Mouse (Mus musculus): ENCODE results near the gene Olfr1279. TPM values are rescaled to one million over a fixed set of nuclear protein-coding genes. Genes with fewer than 3 reads are reported as not detected.

The Olfr1279 gene
- not detected for polyA plus RNA-seq (2017; shearing (Covaris generic))

GRCm38 (mm10) chr2:111300374-111300773, at the start of gene Olfr1279:
Olfr1279 (plus strand) TSS chr2:111300635.

GRCm38 (mm10) chr2:111254216-111254615, 46.2 kb upstream of the Olfr1279 start, which contains the start of gene Olfr1276:
Olfr1276 (plus strand) TSS chr2:111254516.

DNA sequence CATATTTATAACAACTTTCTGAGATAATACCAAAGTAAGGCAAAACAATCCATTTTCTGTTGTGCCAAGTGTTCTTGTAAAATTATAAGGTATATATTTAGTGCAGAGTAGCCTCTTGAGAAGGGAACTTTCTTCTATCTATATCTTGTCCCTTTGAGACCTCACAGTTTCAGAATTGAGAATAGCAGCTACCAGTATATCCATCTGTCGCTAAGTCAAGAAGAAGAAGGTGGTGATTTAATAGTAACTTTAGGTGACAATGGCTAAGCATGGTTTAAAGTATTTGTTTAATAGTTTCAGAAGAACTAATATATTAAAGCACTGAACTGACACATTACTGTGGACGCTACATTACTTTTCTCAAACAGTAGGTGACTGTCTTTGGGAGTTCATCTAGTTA, 26.4 kb upstream of the Olfr1279 start, which contains the start of gene Olfr1277:
Gene Olfr1277, minus strand, starts transcription at position 101 of the 400 bp plus-strand sequence.

GRCm38 (mm10) chr2:111289836-111290235, 10.6 kb upstream of the Olfr1279 start, which contains the start of gene Olfr1278:
Olfr1278 (plus strand) TSS chr2:111290136.

GRCm38 (mm10) chr2:111313717-111314116, 13.3 kb downstream of the Olfr1279 start, which contains the start of gene Olfr1280:
Olfr1280 (plus strand) TSS chr2:111314017.

DNA sequence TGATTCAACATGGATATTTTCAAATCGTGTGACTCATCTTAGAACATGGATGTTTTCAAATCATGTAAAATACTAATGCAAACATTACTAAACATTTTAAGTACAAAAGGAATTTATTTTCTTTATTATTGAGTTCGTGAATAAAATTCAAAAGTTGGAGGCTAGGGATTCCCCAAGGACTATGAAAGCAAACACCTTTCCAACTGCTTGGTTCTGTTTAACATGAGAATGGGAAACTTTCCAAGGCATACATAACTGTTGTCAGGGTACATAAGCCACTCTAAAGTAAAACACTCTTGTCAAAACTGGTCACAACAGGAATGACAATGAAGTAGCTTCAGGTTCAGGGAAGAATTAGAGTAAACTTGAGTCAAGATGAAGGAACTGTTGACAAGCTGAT, 25.8 kb downstream of the Olfr1279 start, which contains the start of gene Olfr1281:
Gene Olfr1281, plus strand, starts transcription at position 301 of the 400 bp plus-strand sequence.

GRCm38 (mm10) chr2:111335976-111336375, 35.5 kb downstream of the Olfr1279 start, which contains the start of gene Olfr1282:
Olfr1282 (minus strand) TSS chr2:111336076.

Other genes with a start within 250 kb of the Olfr1279 start
- gene Gm13941, start 194.7 kb upstream of the Olfr1279 start, polyA plus RNA-seq (2017; shearing (Covaris generic)) = not detected
- not detected for gene Gm15130, start 147.7 kb upstream of the Olfr1279 start, polyA plus RNA-seq (2017; shearing (Covaris generic))
- not detected for gene 4930430A15Rik, start 71.0 kb upstream of the Olfr1279 start, polyA plus RNA-seq (2017; shearing (Covaris generic))
- gene Olfr1275, start 65.3 kb upstream of the Olfr1279 start, polyA plus RNA-seq (2017; shearing (Covaris generic)) = not detected
- gene Olfr1276, start 46.1 kb upstream of the Olfr1279 start, polyA plus RNA-seq (2017; shearing (Covaris generic)) = not detected
- gene Olfr1277, start 26.5 kb upstream of the Olfr1279 start, polyA plus RNA-seq (2017; shearing (Covaris generic)) = not detected
- gene Olfr1278, start 10.5 kb upstream of the Olfr1279 start, polyA plus RNA-seq (2017; shearing (Covaris generic)) = not detected
- gene Olfr1280, start 13.4 kb downstream of the Olfr1279 start, polyA plus RNA-seq (2017; shearing (Covaris generic)) = not detected
- gene Olfr1281, start 25.9 kb downstream of the Olfr1279 start, polyA plus RNA-seq (2017; shearing (Covaris generic)) = not detected
- gene Olfr1282, start 35.4 kb downstream of the Olfr1279 start, polyA plus RNA-seq (2017; shearing (Covaris generic)) = not detected
- not detected for gene Olfr1283, start 66.2 kb downstream of the Olfr1279 start, polyA plus RNA-seq (2017; shearing (Covaris generic))
- not detected for gene Olfr1284, start 74.9 kb downstream of the Olfr1279 start, polyA plus RNA-seq (2017; shearing (Covaris generic))
- not detected for gene Olfr1286, start 122.5 kb downstream of the Olfr1279 start, polyA plus RNA-seq (2017; shearing (Covaris generic))
- gene Olfr1287, start 148.5 kb downstream of the Olfr1279 start, polyA plus RNA-seq (2017; shearing (Covaris generic)) = not detected
- not detected for gene Olfr1288, start 173.5 kb downstream of the Olfr1279 start, polyA plus RNA-seq (2017; shearing (Covaris generic))
- gene Olfr1289, start 180.2 kb downstream of the Olfr1279 start, polyA plus RNA-seq (2017; shearing (Covaris generic)) = not detected
- not detected for gene Olfr1290, start 193.2 kb downstream of the Olfr1279 start, polyA plus RNA-seq (2017; shearing (Covaris generic))
- not detected for gene Olfr1291-ps1, start 196.5 kb downstream of the Olfr1279 start, polyA plus RNA-seq (2017; shearing (Covaris generic))
- not detected for gene Olfr1293-ps, start 224.6 kb downstream of the Olfr1279 start, polyA plus RNA-seq (2017; shearing (Covaris generic))
- not detected for gene Olfr1294, start 239.7 kb downstream of the Olfr1279 start, polyA plus RNA-seq (2017; shearing (Covaris generic))

Measured in inflammation-experienced regulatory T-cells, adult 16 weeks (primary cell).